19 mouse cellular contexts compared by ENCODE assay signal in the genomic region with DNA sequence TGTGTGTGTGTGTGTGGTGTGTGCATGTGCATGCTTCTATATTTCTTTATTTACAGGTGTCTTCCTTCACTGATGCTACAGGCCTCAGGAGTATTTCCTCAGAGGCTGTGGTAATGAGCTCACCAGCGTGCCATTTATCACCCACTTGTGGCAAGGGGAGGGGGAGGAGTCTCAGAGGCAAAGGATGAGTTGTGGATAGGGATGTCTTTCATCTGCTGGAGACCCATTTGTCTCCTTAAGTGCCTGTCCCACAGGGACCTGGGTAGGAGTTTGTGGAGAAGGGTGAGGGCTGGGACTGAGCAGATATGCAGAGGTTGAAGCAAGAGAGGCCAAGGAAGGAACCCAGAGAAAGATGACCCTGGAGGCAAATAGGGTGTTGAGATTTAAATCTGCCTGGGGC.
DNase-seq lines count a peak whose midpoint lies in the region; ATAC-seq lines count a peak whose summit lies in the region.
"Had no signal": no experiment of that assay in that cellular context is flagged by ENCODE, and none has a peak within 500 bp of the region (broad histone marks: within the 10 kb centered on the region; RNA-seq: fewer than 3 reads in every experiment).

No protein-coding gene starts in this region.

- no peak overlapping the region for H3K27ac ChIP-seq in embryonic facial prominence, embryonic 14.5 days (replicated peaks; ENCODE audit: low read depth, low read length)
- no peak overlapping the region for H3K27ac ChIP-seq in embryonic facial prominence, embryonic 10.5 days (replicated peaks)
- peak overlapping the region; percentile 39; the same call in 1 of the 2 replicates for H3K27ac ChIP-seq in limb, embryonic 13.5 days
- no peak overlapping the region for H3K27ac ChIP-seq in limb, embryonic 10.5 days
- H3K27ac ChIP-seq in hindbrain, embryonic 16.5 days (ENCODE audit: low read depth, low read length) = no peak overlapping the region
- no peak overlapping the region for H3K27ac ChIP-seq in neural tube, embryonic 14.5 days (ENCODE audit: low read depth, low read length)
- H3K27ac ChIP-seq: heart, embryonic 10.5 days; hindbrain, embryonic 15.5 days; liver, embryonic 13.5 days; midbrain, embryonic 13.5 days had no signal

- H3K27me3 ChIP-seq in embryonic facial prominence, embryonic 14.5 days (replicated peaks; ENCODE audit: control insufficient read depth, insufficient read depth, low read length) = no peaks in the 10 kb centered on the region
- no peaks in the 10 kb centered on the region for H3K27me3 ChIP-seq in embryonic facial prominence, embryonic 10.5 days (replicated peaks; ENCODE audit: low read depth, poor library complexity, severe bottlenecking)
- no peaks in the 10 kb centered on the region for H3K27me3 ChIP-seq in limb, embryonic 13.5 days
- H3K27me3 ChIP-seq in limb, embryonic 10.5 days (ENCODE audit: low read depth, poor library complexity, severe bottlenecking) = no peaks in the 10 kb centered on the region
- no peaks in the 10 kb centered on the region for H3K27me3 ChIP-seq in hindbrain, embryonic 16.5 days (replicated peaks; ENCODE audit: control insufficient read depth, insufficient read depth, low read length)
- no peaks in the 10 kb centered on the region for H3K27me3 ChIP-seq in neural tube, embryonic 14.5 days (ENCODE audit: control insufficient read depth, insufficient read depth, low read length)
- H3K27me3 ChIP-seq: hindbrain, embryonic 15.5 days; liver, embryonic 13.5 days had no signal

- 53% methylated on average over 1 of the region's 1 CpGs for WGBS in embryonic facial prominence, embryonic 14.5 days
- 75% methylated on average over 1 of the region's 1 CpGs for WGBS in embryonic facial prominence, embryonic 10.5 days
- 6% methylated on average over 1 of the region's 1 CpGs for WGBS in limb, embryonic 13.5 days
- WGBS in limb, embryonic 10.5 days = 14% methylated on average over 1 of the region's 1 CpGs
- 30% methylated on average over 1 of the region's 1 CpGs for WGBS in hindbrain, embryonic 16.5 days
- 9% methylated on average over 1 of the region's 1 CpGs for WGBS in neural tube, embryonic 14.5 days

- H3K9ac ChIP-seq in embryonic facial prominence, embryonic 14.5 days (ENCODE audit: low read depth, low read length) = no peak overlapping the region
- no peak overlapping the region for H3K9ac ChIP-seq in limb, embryonic 13.5 days
- no peak overlapping the region for H3K9ac ChIP-seq in hindbrain, embryonic 16.5 days (ENCODE audit: low read depth, low read length)
- no peak overlapping the region for H3K9ac ChIP-seq in neural tube, embryonic 14.5 days (replicated peaks; ENCODE audit: low read depth, low read length)
- H3K9ac ChIP-seq: hindbrain, embryonic 15.5 days; liver, embryonic 13.5 days; midbrain, embryonic 13.5 days had no signal

- H3K36me3 ChIP-seq in embryonic facial prominence, embryonic 14.5 days (ENCODE audit: control insufficient read depth, insufficient read depth, low read length) = no peaks in the 10 kb centered on the region
- H3K36me3 ChIP-seq in embryonic facial prominence, embryonic 10.5 days (replicated peaks) = no peaks in the 10 kb centered on the region
- H3K36me3 ChIP-seq in limb, embryonic 13.5 days = no peaks in the 10 kb centered on the region
- H3K36me3 ChIP-seq in limb, embryonic 10.5 days = no peaks in the 10 kb centered on the region
- H3K36me3 ChIP-seq in hindbrain, embryonic 16.5 days (ENCODE audit: control insufficient read depth, insufficient read depth, low read length) = no peaks in the 10 kb centered on the region
- no peaks in the 10 kb centered on the region for H3K36me3 ChIP-seq in neural tube, embryonic 14.5 days (ENCODE audit: control insufficient read depth, insufficient read depth, low read length)
- H3K36me3 ChIP-seq: heart, embryonic 10.5 days; hindbrain, embryonic 15.5 days; liver, embryonic 13.5 days; midbrain, embryonic 13.5 days had no signal

- no peak overlapping the region for H3K4me2 ChIP-seq in embryonic facial prominence, embryonic 14.5 days (ENCODE audit: low read depth, low read length)
- no peak overlapping the region for H3K4me2 ChIP-seq in limb, embryonic 13.5 days (replicated peaks)
- H3K4me2 ChIP-seq in hindbrain, embryonic 16.5 days (ENCODE audit: low read length) = no peak overlapping the region
- H3K4me2 ChIP-seq in neural tube, embryonic 14.5 days (ENCODE audit: low read depth, low read length) = no peak overlapping the region
- H3K4me2 ChIP-seq: hindbrain, embryonic 15.5 days; liver, embryonic 13.5 days; midbrain, embryonic 13.5 days had no signal

- ATAC-seq in embryonic facial prominence, embryonic 14.5 days (ENCODE audit: low read depth) = peak; percentile 38; the same call in 1 of the 2 replicates
- ATAC-seq in limb, embryonic 13.5 days (ENCODE audit: low FRiP score, low read depth) = no peak
- ATAC-seq in hindbrain, embryonic 16.5 days = 0 out of 2 replicates have a peak, but pooled peaks have one; percentile 50
- peak; percentile 78; the same call in 1 of the 2 replicates for ATAC-seq in neural tube, embryonic 14.5 days (ENCODE audit: low read depth)
- ATAC-seq: intestine, embryonic 16.5 days; midbrain, embryonic 13.5 days had no signal

- no peak for DNase-seq in embryonic facial prominence, embryonic 14.5 days (ENCODE audit: low spot score)
- DNase-seq in embryonic facial prominence, embryonic 10.5 days (ENCODE audit: low spot score) = no peak
- DNase-seq in limb, embryonic 10.5 days (ENCODE audit: low spot score) = no peak
- no peak for DNase-seq in ovary, adult 18-20 months (ENCODE audit: low spot score)
- DNase-seq in gastrocnemius, postnatal 25 days = no peak
- DNase-seq: adrenal gland, postnatal 10 days; cerebellum, adult 18-20 months; cerebellum, postnatal 14 days; liver, embryonic 13.5 days; lung, adult 2 months; lung, postnatal 14 days; right cerebral cortex, postnatal 25 days had no signal

- H3K9me3 ChIP-seq in embryonic facial prominence, embryonic 14.5 days (ENCODE audit: control insufficient read depth, low read length) = no peaks in the 10 kb centered on the region
- no peaks in the 10 kb centered on the region for H3K9me3 ChIP-seq in embryonic facial prominence, embryonic 10.5 days
- H3K9me3 ChIP-seq in limb, embryonic 13.5 days = no peaks in the 10 kb centered on the region
- no peaks in the 10 kb centered on the region for H3K9me3 ChIP-seq in limb, embryonic 10.5 days (replicated peaks)
- no peaks in the 10 kb centered on the region for H3K9me3 ChIP-seq in hindbrain, embryonic 16.5 days (ENCODE audit: control insufficient read depth, low read length)
- no peaks in the 10 kb centered on the region for H3K9me3 ChIP-seq in neural tube, embryonic 14.5 days (ENCODE audit: control insufficient read depth, low read length)
- H3K9me3 ChIP-seq: heart, embryonic 10.5 days; hindbrain, embryonic 15.5 days; liver, embryonic 13.5 days; midbrain, embryonic 13.5 days had no signal

- no peak overlapping the region for H3K4me3 ChIP-seq in embryonic facial prominence, embryonic 14.5 days (ENCODE audit: low read depth, low read length)
- no peak overlapping the region for H3K4me3 ChIP-seq in embryonic facial prominence, embryonic 10.5 days
- H3K4me3 ChIP-seq in limb, embryonic 13.5 days = no peak overlapping the region
- no peak overlapping the region for H3K4me3 ChIP-seq in limb, embryonic 10.5 days
- no peak overlapping the region for H3K4me3 ChIP-seq in hindbrain, embryonic 16.5 days (ENCODE audit: low read length)
- no peak overlapping the region for H3K4me3 ChIP-seq in neural tube, embryonic 14.5 days (ENCODE audit: low read depth, low read length)
- H3K4me3 ChIP-seq: heart, embryonic 10.5 days; hindbrain, embryonic 15.5 days; liver, embryonic 13.5 days; midbrain, embryonic 13.5 days had no signal

- peaks cover 11% of the 10 kb centered on the region; the same call in 1 of the 2 replicates for H3K4me1 ChIP-seq in embryonic facial prominence, embryonic 14.5 days (ENCODE audit: control insufficient read depth, insufficient read depth, low read length)
- H3K4me1 ChIP-seq in embryonic facial prominence, embryonic 10.5 days = peaks cover 32% of the 10 kb centered on the region
- H3K4me1 ChIP-seq in limb, embryonic 13.5 days = peaks cover 37% of the 10 kb centered on the region
- H3K4me1 ChIP-seq in limb, embryonic 10.5 days = peaks cover 43% of the 10 kb centered on the region
- peaks cover 5% of the 10 kb centered on the region for H3K4me1 ChIP-seq in hindbrain, embryonic 16.5 days (ENCODE audit: control insufficient read depth, insufficient read depth, low read depth, low read length)
- no peaks in the 10 kb centered on the region for H3K4me1 ChIP-seq in neural tube, embryonic 14.5 days (ENCODE audit: control insufficient read depth, insufficient read depth, low read length)
- H3K4me1 ChIP-seq: liver, embryonic 13.5 days had no signal
